In genomic region chr2:90525807-90526206, GRCm38 (mm10) we compare ENCODE assay signal across 13 mouse cellular contexts. TPM values are rescaled to one million over a fixed set of nuclear protein-coding genes. Genes with fewer than 3 reads are reported as not detected.
DNase-seq lines count a peak whose midpoint lies in the region; ATAC-seq and TF ChIP-seq lines count a peak whose summit lies in the region.
"Had no signal": no experiment of that assay in that cellular context is flagged by ENCODE, and none has a peak within 500 bp of the region (broad histone marks: within the 10 kb centered on the region; RNA-seq: fewer than 3 reads in every experiment).

No protein-coding gene starts in this region.

- H3K27ac ChIP-seq in layer of hippocampus, adult 2 months, result peak overlapping the region; percentile 83
- H3K27ac ChIP-seq in neural tube, embryonic 13.5 days (replicated peaks), result peak overlapping the region; percentile 84

- no peaks in the 10 kb centered on the region for H3K36me3 ChIP-seq in neural tube, embryonic 13.5 days

- ATAC-seq in neural tube, embryonic 13.5 days (ENCODE audit: low read depth), result no peak
- peak; percentile 68 for ATAC-seq in megakaryocyte progenitor cell, adult 5-6 weeks (replicated peaks; ENCODE audit: poor library complexity)
- ATAC-seq: forebrain, embryonic 13.5 days had no signal

- no peaks in the 10 kb centered on the region for H3K27me3 ChIP-seq in neural tube, embryonic 13.5 days
- H3K27me3 ChIP-seq: forebrain, embryonic 13.5 days had no signal

- H3K4me2 ChIP-seq in neural tube, embryonic 13.5 days, result no peak overlapping the region
- H3K4me2 ChIP-seq: forebrain, embryonic 13.5 days had no signal

- H3K4me1 ChIP-seq in neural tube, embryonic 13.5 days (replicated peaks), result peaks cover 38% of the 10 kb centered on the region

- H3K9me3 ChIP-seq in neural tube, embryonic 13.5 days, result no peaks in the 10 kb centered on the region
- H3K9me3 ChIP-seq: forebrain, embryonic 13.5 days had no signal

- TF ChIP-seq CTCF in layer of hippocampus, adult 2 months (conservative IDR thresholded peaks at IDR 0.05), result no peak

- DNase-seq in layer of hippocampus, adult 2 months (ENCODE audit: low spot score in 2 of 2), result no peak
- no peak for DNase-seq in layer of hippocampus, adult 9-11 months
- DNase-seq in neural tube, embryonic 10.5 days (ENCODE audit: extremely low spot score, low spot score), result no peak
- no peak for DNase-seq in MN1 (ENCODE audit: low spot score)
- DNase-seq in adrenal gland, postnatal 14 days, result no peak
- DNase-seq: adrenal gland, postnatal 25 days; cerebellum, adult 11 months; heart, postnatal 10 days; layer of hippocampus, postnatal 36 days; right cerebral cortex, postnatal 25 days had no signal

- no peak overlapping the region for H3K9ac ChIP-seq in neural tube, embryonic 13.5 days
- H3K9ac ChIP-seq: forebrain, embryonic 13.5 days had no signal

- WGBS in neural tube, embryonic 13.5 days, result 83% methylated on average over 14 of the region's 14 CpGs

- H3K4me3 ChIP-seq in layer of hippocampus, adult 2 months, result no peak overlapping the region
- no peak overlapping the region for H3K4me3 ChIP-seq in neural tube, embryonic 13.5 days
- H3K4me3 ChIP-seq: forebrain, embryonic 13.5 days had no signal

RNA-seq across cellular contexts. Expression of gene Ptprj, which starts 54.6 kb away (rescaled TPM):
- total RNA-seq in layer of hippocampus, adult 2 months (2021), result 100 to 1,000 TPM; 128 to 130 TPM
- polyA plus RNA-seq in neural tube, embryonic 13.5 days (2015; fragmentation: Nextera tagmentation; extraction: Ambion mirVana), result 4.2 and 4.4 TPM in 2 replicates
- total RNA-seq in megakaryocyte progenitor cell, adult 5-6 weeks (2015), result 17.2 and 20.2 TPM in 2 replicates
- total RNA-seq in megakaryocyte progenitor cell, adult 5-6 weeks (2017), result 15.4 and 17.2 TPM in 2 replicates
- total RNA-seq in adrenal gland, postnatal 14 days (2021), result 23.7 and 23.9 TPM in 2 replicates
